Mouse (Mus musculus) hindbrain, postnatal 0 days (tissue): ENCODE measurements at regions not wholly inside any gene's neighbourhood (a gene's known extent, or its start where the extent isn't known, plus 50 kb on each side); places are given as distances from the start of the nearest gene placed in this dataset.

Experiments
- ATAC-seq: fragments of 200-750 bp; cut with Nextera tagmentation; 2 replicates; pipeline ENCODE4 v1.8.0; 2017; ENCODE audit warnings: mild to moderate bottlenecking, moderate TSS enrichment, moderate library complexity
- DNase-seq: peaks from one replicate; pipeline ENCODE4 v3.0.0-alpha.2; 2015; ENCODE audit warnings: low spot score
- H3K27ac ChIP-seq: fragments of 300-500 bp; sonication (generic); 2 replicates; pipeline ENCODE4 v1.5.1; 2014; ENCODE audit warnings: mild to moderate bottlenecking
- H3K27me3 ChIP-seq: fragments of 300-500 bp; sonication (generic); 2 replicates; pipeline ENCODE4 v1.6.1; 2014; ENCODE audit warnings: low read length, mixed read lengths; ENCODE audit not compliant: insufficient read depth
- H3K36me3 ChIP-seq: fragments of 300-500 bp; sonication (generic); 2 replicates; pipeline ENCODE4 v1.6.1; 2014; ENCODE audit warnings: low read length, mixed read lengths; ENCODE audit not compliant: insufficient read depth
- H3K4me1 ChIP-seq: fragments of 300-500 bp; sonication (generic); 2 replicates; pipeline ENCODE4 v1.6.1; 2014; ENCODE audit warnings: antibody characterized with exemption, low read length, mixed read lengths; ENCODE audit not compliant: insufficient read depth
- H3K4me2 ChIP-seq: fragments of 300-500 bp; sonication (generic); 2 replicates; pipeline ENCODE4 v1.6.1; 2014; ENCODE audit warnings: low read depth, mild to moderate bottlenecking, low read length, moderate library complexity, mixed read lengths
- H3K4me3 ChIP-seq: fragments of 300-500 bp; sonication (generic); 2 replicates; pipeline ENCODE4 v1.5.1; 2014; ENCODE audit warnings: low read length
- H3K9ac ChIP-seq: fragments of 300-500 bp; sonication (generic); replicated peaks from 2 replicates; pipeline ENCODE4 v1.6.1; 2014; ENCODE audit warnings: mild to moderate bottlenecking, low read length, moderate library complexity, mixed read lengths
- H3K9me3 ChIP-seq: fragments of 300-500 bp; sonication (generic); 2 replicates; pipeline ENCODE4 v1.6.1; 2016; ENCODE audit warnings: low read length, mixed read lengths
- CTCF ChIP-seq: IDR thresholded peaks from 2 replicates; pipeline ENCODE4 v1.5.1; 2016; ENCODE audit warnings: antibody characterized with exemption, control low read depth, low read depth
- WGBS: fragments of 180-500 bp; shearing (Covaris S2); extraction: QIAGEN DNeasy Blood & Tissue Kit; methylation state at CpG from one replicate; pipeline ENCODE4 v1.1.7; 2014; 5-methylcytosine and 5-hydroxymethylcytosine counted together

DNA sequence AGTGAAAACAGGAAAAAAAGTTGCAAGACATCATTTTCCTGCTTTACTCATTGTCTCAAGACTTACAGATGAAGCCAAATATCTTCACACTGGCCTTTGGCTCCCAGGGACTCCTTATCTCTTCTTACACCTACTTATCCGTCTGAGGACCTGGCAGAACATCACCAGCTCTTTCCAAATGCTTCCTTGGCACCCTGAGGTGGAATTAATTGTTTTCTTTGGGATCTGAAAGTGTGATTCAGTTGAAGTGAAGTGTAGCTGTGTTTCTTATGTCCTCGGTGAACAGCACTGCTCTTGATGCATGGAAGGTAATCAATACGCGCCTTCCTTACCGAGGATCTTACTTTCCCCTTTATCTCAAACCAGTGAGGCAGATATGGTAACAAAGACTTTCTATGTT is 207.0 kb upstream of the Jag1 start:
- Histone ChIP-seq H3K4me3 (no peak overlapping the region), H3K9me3 (no peaks in the 10 kb centered on the region), H3K27me3 (no peaks in the 10 kb centered on the region), H3K36me3 (no peaks in the 10 kb centered on the region), H3K4me2 (no peak overlapping the region), H3K27ac (no peak overlapping the region), H3K9ac (no peak overlapping the region), H3K4me1 (no peaks in the 10 kb centered on the region)
- ATAC-seq (no peak), DNase-seq (no peak)
- 66% methylated on average over 5 of the region's 5 CpGs for WGBS
- no peak for TF ChIP-seq CTCF

DNA sequence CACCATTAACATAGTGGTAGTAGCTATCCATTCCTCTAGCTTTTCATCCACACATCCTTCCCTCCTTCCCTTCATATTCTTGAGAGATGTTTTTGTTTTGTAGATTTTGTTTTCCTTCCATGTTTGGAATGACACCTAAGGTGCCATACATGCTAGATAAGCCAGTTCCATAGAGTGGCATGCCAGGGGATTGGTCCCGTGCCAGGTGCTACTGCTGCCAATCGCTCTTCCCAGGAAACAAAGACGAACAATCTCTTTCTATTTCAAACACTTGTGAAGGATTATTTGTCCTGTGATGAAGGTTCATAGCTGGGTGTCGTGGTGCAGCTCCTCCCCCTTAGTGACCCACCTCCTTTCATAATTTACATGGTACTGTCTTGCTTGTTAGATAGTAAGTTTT is 194.1 kb upstream of the Jag1 start:
- H3K27me3 ChIP-seq, result no peaks in the 10 kb centered on the region
- WGBS, result 53% methylated on average over 4 of the region's 4 CpGs
- H3K4me2 ChIP-seq, result no peak overlapping the region
- ATAC-seq, result no peak
- H3K36me3 ChIP-seq, result no peaks in the 10 kb centered on the region
- no peak overlapping the region for H3K27ac ChIP-seq
- no peak for DNase-seq
- TF ChIP-seq CTCF, result no peak
- no peak overlapping the region for H3K9ac ChIP-seq
- no peak overlapping the region for H3K4me3 ChIP-seq
- H3K4me1 ChIP-seq, result no peaks in the 10 kb centered on the region
- no peaks in the 10 kb centered on the region for H3K9me3 ChIP-seq

DNA sequence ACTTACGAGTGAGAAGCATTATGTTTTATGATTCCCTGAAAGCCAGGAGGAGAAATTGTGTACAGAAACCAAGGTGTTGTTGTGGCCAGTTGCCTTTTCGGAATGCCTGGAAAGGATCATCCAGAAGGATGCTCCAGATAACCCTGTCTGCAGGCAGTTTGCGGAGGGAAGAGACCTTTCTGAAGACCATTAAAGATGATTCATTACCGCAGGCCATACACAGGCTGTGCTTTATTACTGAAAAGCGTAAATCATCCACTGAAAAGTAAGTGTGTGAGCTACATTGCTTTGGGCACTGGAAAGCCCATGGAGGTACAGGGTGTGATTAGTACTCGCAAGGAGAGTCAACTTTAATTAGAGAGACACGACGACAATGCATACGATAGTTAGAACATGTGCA is 191.7 kb upstream of the Jag1 start:
- TF ChIP-seq CTCF, result no peak
- Histone ChIP-seq H3K27ac (no peak overlapping the region), H3K9me3 (no peaks in the 10 kb centered on the region), H3K4me2 (no peak overlapping the region), H3K9ac (no peak overlapping the region), H3K4me3 (no peak overlapping the region), H3K36me3 (no peaks in the 10 kb centered on the region), H3K27me3 (no peaks in the 10 kb centered on the region), H3K4me1 (no peaks in the 10 kb centered on the region)
- ATAC-seq (no peak), DNase-seq (no peak)
- WGBS, result 88% methylated on average over 9 of the region's 9 CpGs

DNA sequence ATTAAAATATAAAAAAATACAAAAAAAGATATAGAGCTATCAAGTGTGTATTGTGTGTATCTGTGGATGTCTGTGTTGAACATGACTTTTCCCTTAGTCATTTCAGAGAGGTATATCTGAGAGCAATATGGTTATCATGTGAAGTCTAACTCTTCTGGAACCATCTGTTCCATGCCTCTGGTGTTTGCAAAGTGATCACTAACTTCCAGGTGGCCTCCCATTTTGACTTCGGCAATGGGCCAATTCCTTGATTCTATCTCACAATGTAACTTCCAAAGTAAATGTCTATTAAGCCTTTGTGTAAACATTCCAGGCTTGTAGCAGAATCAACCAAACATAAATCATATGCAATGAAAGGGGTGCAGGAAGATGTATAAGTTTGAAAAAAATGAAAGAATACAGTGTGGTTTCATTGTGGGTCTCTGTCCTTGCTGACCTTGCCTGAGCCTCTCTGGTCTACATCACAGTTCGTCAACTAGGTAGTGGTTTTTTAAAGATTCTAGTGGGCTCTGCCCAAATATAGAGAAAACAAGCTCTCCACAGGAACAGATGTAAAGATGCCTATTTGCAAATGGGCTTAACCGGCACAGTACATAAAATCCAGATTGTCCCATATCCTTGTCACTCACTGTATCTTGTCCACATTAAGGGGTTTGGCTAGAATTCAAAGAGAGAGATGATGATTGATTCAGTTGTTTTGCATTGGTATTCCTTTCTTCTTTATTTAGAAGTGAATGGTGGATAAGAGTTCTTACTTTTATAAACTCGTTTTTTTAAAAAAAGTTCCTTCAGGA is 185.2 kb upstream of the Jag1 start:
- H3K4me1 ChIP-seq, result no peaks in the 10 kb centered on the region
- no peak overlapping the region for H3K4me3 ChIP-seq
- no peak overlapping the region for H3K9ac ChIP-seq
- no peaks in the 10 kb centered on the region for H3K36me3 ChIP-seq
- WGBS, result 73% methylated on average over 4 of the region's 4 CpGs
- TF ChIP-seq CTCF, result no peak
- H3K27ac ChIP-seq, result no peak overlapping the region
- DNase-seq (no peak), ATAC-seq (no peak)
- no peaks in the 10 kb centered on the region for H3K27me3 ChIP-seq
- no peaks in the 10 kb centered on the region for H3K9me3 ChIP-seq
- H3K4me2 ChIP-seq, result no peak overlapping the region

DNA sequence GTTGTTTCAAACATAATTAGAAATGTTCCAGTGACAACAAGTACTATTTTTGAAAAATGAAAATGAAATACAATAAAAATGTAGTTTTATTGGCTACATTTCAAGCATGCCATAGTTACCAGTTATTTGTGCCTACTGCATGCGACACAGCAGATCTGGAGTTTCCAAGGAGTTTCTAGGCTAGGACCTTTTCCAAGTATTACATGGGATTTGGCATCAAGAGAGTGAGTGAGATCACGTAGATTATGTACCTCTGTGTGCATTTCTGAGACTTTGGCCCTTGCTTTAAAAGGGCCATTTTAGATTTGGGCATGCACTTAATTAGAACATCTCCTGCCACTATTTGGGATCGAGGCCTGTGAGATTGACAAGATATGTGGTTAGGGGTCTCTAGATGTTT is 172.8 kb upstream of the Jag1 start:
- Histone ChIP-seq H3K36me3 (no peaks in the 10 kb centered on the region), H3K9ac (no peak overlapping the region), H3K27ac (no peak overlapping the region), H3K9me3 (no peaks in the 10 kb centered on the region), H3K4me2 (no peak overlapping the region), H3K27me3 (no peaks in the 10 kb centered on the region), H3K4me1 (no peaks in the 10 kb centered on the region), H3K4me3 (no peak overlapping the region)
- ATAC-seq (no peak), DNase-seq (no peak)
- 59% methylated on average over 3 of the region's 3 CpGs for WGBS
- no peak for TF ChIP-seq CTCF

DNA sequence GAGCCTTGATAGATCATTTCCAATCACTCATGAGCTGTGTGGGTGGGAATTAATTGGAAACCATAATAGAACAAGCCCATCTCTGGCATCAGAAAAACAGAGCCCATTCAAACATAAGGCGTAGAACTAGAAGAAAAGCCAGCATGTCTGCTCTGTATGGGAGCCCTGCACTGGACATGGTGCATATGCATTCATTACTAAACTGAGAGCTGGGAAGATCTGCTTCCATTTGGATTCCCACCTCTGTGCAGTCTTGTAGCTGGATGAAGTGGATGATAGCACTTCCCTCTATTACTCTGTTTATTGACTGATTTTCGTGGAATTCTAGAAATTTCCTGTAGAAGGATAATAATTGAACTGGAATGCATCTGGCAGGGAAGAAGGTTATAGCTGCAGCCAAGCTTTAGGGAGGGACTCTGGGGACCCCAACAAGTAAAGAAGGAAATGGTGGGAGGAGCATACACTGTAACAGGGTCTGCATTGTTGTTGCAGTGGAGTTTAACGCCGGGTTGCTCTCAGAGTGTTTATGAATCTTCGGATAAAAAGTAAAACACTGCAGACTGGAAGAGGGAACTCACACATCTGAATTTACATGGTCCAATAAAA is 155.2 kb upstream of the Jag1 start:
- Histone ChIP-seq H3K36me3 (no peaks in the 10 kb centered on the region), H3K4me1 (no peaks in the 10 kb centered on the region)
- WGBS, result 66% methylated on average over 5 of the region's 5 CpGs

DNA sequence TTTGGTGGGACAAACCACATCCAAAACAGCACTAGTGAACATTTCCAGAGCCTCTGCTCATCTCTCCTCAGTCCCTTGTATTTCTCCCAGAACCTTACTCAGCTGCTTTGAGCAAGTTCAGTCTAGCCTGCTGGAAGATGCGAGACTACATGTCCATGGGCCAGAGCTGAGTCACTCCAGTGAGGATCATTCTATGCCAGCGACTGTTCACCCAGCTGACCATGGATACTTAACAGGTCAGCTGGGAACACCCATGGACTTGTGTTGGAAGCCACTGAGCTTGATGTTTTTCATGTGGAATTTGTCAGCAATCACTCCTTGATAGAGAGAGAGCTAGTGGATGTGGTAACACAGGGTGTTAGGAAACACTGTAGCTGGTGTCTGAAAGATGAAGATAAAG is 146.5 kb upstream of the Jag1 start:
- no peak for DNase-seq
- no peak for ATAC-seq
- no peak for TF ChIP-seq CTCF
- H3K27me3 ChIP-seq, result no peaks in the 10 kb centered on the region
- H3K9ac ChIP-seq, result no peak overlapping the region
- H3K27ac ChIP-seq, result no peak overlapping the region
- 90% methylated on average over 2 of the region's 2 CpGs for WGBS
- H3K9me3 ChIP-seq, result no peaks in the 10 kb centered on the region
- no peaks in the 10 kb centered on the region for H3K4me1 ChIP-seq
- H3K36me3 ChIP-seq, result no peaks in the 10 kb centered on the region
- H3K4me2 ChIP-seq, result no peak overlapping the region
- H3K4me3 ChIP-seq, result no peak overlapping the region

More for the DNA sequence above, 155.2 kb upstream of the Jag1 start:
- DNase-seq (no peak), ATAC-seq (no peak)
- Histone ChIP-seq H3K9ac (no peak overlapping the region), H3K9me3 (no peaks in the 10 kb centered on the region), H3K27me3 (no peaks in the 10 kb centered on the region), H3K27ac (no peak overlapping the region), H3K4me2 (no peak overlapping the region), H3K4me3 (no peak overlapping the region)
- no peak for TF ChIP-seq CTCF
